Mouse (Mus musculus) CH12.LX (cell line): ENCODE measurements at regions not wholly inside any gene's neighbourhood (a gene's known extent, or its start where the extent isn't known, plus 50 kb on each side); places are given as distances from the start of the nearest gene placed in this dataset.

Source experiments
- CTCF ChIP-seq, 2 experiments: IDR thresholded peaks in 1 of 2; conservative IDR thresholded peaks in 1 of 2; 2 replicates each; pipeline ENCODE4 v1.5.1; 2011 to 2012; ENCODE audit warnings: low read depth in 2 of 2, low read length in 2 of 2, improper control_type of control experiment in 1 of 2, inconsistent platforms in 1 of 2, mild to moderate bottlenecking in 1 of 2, moderate library complexity in 1 of 2
- ETS1 ChIP-seq: conservative IDR thresholded peaks from 2 replicates; pipeline ENCODE4 v1.6.1; 2012; ENCODE audit warnings: low read depth, mild to moderate bottlenecking, inconsistent platforms, low read length, improper control_type of control experiment, moderate library complexity
- MAFK ChIP-seq: IDR thresholded peaks from 2 replicates; pipeline ENCODE4 v1.6.1; 2011; ENCODE audit warnings: low read length, improper control_type of control experiment; ENCODE audit not compliant: insufficient replicate concordance
- MAZ ChIP-seq: IDR thresholded peaks from 2 replicates; pipeline ENCODE4 v1.6.1; 2012; ENCODE audit warnings: low read depth, mild to moderate bottlenecking, inconsistent platforms, low read length, improper control_type of control experiment, moderate library complexity
- MYC ChIP-seq: IDR thresholded peaks from 2 replicates; pipeline ENCODE4 v1.6.1; 2011; ENCODE audit warnings: low read depth, mild to moderate bottlenecking, improper control_type of control experiment, low read length
- NELFE ChIP-seq: IDR thresholded peaks from 2 replicates; pipeline ENCODE4 v1.6.1; 2011; ENCODE audit warnings: low read depth, low read length, improper control_type of control experiment
- POLR2A ChIP-seq: IDR thresholded peaks from 2 replicates; pipeline ENCODE4 v1.6.1; 2011; ENCODE audit warnings: low read depth, mild to moderate bottlenecking, improper control_type of control experiment, low read length
- RCOR1 ChIP-seq: conservative IDR thresholded peaks from 2 replicates; pipeline ENCODE4 v1.6.1; 2012; ENCODE audit warnings: low read depth, mild to moderate bottlenecking, inconsistent platforms, low read length, improper control_type of control experiment
- USF1 ChIP-seq: IDR thresholded peaks from 2 replicates; pipeline ENCODE4 v1.6.1; 2014; ENCODE audit warnings: low read depth, mild to moderate bottlenecking, inconsistent platforms, low read length, improper control_type of control experiment

- TF ChIP-seq MYC (no peak), NELFE (no peak), POLR2A (no peak), CTCF (conservative IDR thresholded peaks at IDR 0.05 in 1 of 2, IDR thresholded peaks at IDR 0.05 in 1 of 2; ENCODE audit: low read depth in 2 of 2, low read length in 2 of 2) (no peak), RCOR1 (no peak), MAZ (no peak), ETS1 (no peak), USF1 (no peak), MAFK (no peak)
These were observed 544.4 kb upstream of the Cited2 start for GRCm38 (mm10) chr10:17178627-17179026.
